Mouse (Mus musculus) pancreas, adult 10 weeks (tissue): ENCODE measurements around the gene Nceh1. TPM values are rescaled to one million over a fixed set of nuclear protein-coding genes. Genes with fewer than 3 reads are reported as not detected.

Source experiments
- polyA plus RNA-seq: library from polyadenylated mRNA; stranded (reverse); fragments of 350-450 nt; fragmentation: Illumina TruSeq; extraction: RNeasy Lipid Tissue Mini Kit (QIAGEN cat#74804); gene quantifications from one replicate; pipeline ENCODE4 v1.2.3, GENCODE M21; 2015; ENCODE audit warnings: low read depth, low replicate concordance; ENCODE audit not compliant: insufficient read depth

Gene Nceh1
- polyA plus RNA-seq, result 4.0 TPM

GRCm38 (mm10) chr3:27182733-27183600 is at the start of gene Nceh1:
Gene Nceh1, plus strand, starts transcription at chr3:27182965.

GRCm38 (mm10) chr3:27153701-27154209 is 29.0 kb upstream of the Nceh1 start, which contains the start of gene Ect2:
Gene Ect2, minus strand, starts transcription at chr3:27153878.

GRCm38 (mm10) chr3:27316559-27317287 is 134.0 kb downstream of the Nceh1 start, which contains the start of gene Tnfsf10:
Gene Tnfsf10, plus strand, starts transcription at chr3:27317028.

Other genes with a start within 250 kb of the Nceh1 start
- 1.00 TPM for gene Ect2, start 29.1 kb upstream of the Nceh1 start, polyA plus RNA-seq
- 7.7 TPM for gene Tnfsf10, start 134.1 kb downstream of the Nceh1 start, polyA plus RNA-seq
- gene Ghsr, start 188.4 kb downstream of the Nceh1 start, polyA plus RNA-seq, result not detected